Mouse (Mus musculus): Measurements from ENCODE around the gene Ripply3. TPM values are rescaled to one million over a fixed set of nuclear protein-coding genes. Genes with fewer than 3 reads are reported as not detected.

Ripply3 gene
- total RNA-seq, 2 experiments from 2014 or later, result 3.7 to 5.1 TPM

DNA sequence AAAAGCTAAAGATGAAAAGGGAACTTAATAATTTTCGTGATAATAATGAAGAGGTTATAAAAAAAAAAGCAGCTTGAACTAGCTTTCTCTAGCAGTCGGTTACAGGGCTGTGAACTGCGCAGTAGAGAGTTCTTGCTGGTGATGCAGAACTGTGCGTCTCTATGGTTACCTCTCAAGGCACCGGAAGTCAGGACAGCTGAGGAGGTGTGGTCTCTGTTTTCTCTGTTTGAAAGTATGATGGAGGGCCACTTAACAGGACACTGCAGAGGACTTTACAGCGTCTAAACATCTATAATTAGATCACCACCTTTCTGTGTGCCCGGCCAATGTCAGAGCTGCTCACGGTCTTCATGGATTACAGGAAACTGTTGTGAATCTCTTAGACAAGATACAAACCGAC lies 26.2 kb downstream of the Ripply3 start:
- intact Hi-C loops (cut with DNase I), result no loop called here
- no peak for DNase-seq

DNA sequence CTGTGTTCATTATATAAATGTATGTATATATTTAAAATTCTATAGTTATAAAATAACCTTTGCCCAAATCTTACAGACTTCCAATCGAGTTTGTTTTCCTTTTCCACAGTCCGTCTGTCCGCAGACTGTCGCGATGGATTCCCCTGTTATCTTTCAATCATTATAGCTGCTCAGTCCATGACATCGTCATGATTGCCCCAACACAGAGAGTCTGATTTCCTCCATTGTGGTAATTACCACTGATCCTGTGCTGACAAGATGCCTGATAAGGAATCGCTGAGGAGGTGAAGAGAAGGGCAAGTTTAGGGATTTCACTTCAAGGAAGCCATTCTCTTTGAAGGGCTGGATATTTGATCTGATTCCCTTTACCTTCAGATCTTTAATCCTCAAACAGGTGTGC lies 27.8 kb downstream of the Ripply3 start:
- intact Hi-C loops (cut with DNase I), result no loop called here
- no peak for DNase-seq

DNA sequence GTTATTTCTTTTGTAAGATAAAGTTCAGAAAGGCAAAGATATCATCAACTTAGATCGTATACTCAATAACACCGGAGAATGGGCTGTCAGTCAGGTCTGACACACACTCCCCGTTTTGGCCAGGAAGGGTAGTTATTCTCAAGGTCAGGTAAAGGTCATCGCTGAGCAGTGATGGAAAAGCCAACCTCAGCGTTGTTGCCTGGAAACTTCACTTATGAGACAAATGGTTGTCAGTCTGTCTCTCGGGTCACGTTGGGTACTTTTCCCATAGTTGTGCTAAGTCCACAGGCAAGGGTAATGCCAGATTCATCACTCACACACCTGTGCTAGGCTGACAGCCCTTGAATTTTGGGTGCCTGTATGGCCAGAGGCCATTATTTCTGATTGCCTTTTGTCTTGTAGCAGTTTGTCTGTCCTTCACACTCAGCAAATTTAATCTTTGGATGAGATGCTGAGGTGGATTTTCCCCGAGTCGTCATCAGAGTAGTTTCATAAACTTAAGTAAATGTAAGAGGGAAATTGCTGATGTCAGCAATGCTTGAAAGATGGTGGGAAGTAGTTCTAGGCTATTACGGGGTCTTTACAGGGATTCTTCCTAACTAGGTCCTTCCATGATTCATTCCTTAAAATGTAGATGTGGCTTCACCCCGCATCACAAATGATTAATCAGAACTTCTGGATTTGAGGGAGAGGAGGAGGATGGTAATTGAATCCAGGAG lies 28.7 kb downstream of the Ripply3 start:
- intact Hi-C loops (cut with DNase I), result no loop called here
- no peak for DNase-seq

DNA sequence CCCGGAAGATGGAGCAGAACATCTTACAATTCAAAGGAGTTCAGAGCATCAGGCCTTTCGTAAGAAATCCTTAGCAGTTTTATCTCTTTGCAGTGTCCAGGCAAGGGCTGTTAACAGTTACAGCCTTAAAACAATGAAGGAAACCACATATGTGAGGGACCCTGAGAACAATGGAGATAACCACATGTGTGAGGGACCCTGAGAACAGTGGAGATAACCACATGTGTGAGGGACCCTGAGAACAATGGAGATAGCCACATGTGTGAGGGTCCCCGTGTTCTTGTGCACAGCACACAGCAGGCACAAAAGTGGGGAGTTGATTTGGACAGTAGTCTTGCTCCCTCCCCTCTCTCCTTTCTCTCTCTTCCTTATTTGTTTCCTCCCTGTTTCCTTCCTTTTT lies 29.9 kb downstream of the Ripply3 start:
- DNase-seq, result no peak
- intact Hi-C loops (cut with DNase I), result no loop called here

DNA sequence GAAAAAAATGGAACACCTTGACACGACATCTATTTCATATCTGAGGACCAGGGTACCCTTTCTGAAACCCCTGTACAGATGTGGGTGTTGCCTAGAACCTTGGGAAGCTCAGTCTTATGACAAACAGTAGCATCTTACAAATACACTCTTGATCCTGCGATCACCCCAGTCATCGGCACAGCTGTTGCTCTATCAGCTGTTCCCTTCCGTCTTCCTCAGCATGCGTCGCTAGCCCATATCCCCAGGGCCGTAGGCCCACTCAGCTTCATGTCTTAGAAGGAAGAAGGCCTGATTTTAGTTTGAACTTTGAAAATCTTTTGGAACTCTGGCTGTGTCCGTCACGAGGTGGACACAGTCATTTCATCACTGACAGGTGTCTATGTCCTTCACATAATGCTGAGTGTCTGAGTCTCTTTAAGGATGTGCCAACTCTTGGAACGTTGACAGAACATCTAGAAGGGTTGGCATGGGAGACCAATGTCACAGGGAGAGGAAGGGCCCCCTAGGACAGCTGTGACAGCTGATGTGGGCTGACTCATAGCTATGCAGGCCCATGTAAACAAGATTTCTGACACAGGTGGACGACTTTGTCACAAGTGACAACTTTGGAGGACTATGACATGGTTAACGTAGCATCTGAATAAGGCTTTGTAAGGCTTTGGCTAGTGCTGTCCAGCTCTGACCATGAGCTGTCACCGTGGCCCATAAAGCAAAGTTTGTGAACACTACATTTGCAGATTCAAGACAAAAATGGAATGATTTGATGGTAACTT lies 32.5 kb downstream of the Ripply3 start:
- DNase-seq, result no peak

DNA sequence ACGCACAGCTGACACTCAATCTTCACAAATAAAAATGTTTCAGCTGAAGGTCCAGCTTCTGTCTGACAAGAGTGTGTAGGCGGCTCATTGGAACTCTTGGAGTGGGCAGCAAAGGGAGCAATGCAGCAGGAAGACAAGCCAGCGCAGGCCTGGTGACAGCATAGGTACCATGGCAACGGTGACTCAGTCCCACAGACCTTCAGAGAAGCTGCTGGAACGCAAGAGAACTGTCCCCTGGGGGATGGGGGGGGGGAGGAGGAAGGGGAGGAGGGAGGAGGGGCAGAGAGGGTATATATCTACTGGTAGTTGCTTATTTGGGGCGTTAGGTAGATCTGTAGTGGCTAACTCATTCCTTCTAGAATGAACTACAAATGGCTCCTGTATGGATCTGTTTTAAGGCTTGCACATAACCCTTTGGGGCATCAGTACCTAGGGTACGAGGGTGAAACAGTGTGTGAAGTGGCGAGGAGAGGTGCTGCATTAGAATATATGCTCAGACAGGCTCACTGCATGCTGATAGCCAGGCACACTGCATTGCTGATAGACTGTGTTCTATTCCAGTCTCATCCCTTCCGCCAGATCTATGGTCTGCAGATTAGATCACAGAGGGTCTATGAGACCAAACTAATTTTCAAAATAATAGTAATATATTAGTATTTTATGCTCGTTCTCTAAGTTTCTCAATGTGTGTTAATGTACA lies 34.1 kb downstream of the Ripply3 start:
- intact Hi-C loops (cut with DNase I), result no loop called here
- peak; percentile 22 to 43 for DNase-seq

More for the DNA sequence above, 32.5 kb downstream of the Ripply3 start:
- intact Hi-C loops (cut with DNase I), result no loop called here

DNA sequence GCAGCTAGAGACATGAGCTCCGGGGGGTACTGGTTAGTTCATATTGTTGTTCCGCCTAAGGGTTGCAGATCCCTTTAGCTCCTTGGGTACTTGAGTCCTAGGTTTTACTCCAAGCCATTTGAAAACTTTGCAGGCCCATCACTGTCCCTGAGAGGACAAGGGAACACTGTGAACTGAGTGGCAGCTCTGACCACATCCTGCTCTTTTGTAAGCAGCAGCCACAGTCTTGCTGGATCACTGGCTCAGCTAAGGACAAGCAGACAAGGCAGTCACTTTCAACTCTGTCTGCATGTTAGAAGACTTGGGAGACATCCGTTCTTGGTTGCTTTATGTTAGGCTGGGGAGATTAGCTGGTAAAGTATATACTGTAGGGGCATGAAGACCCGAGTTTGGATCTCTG lies 35.6 kb downstream of the Ripply3 start:
- intact Hi-C loops (cut with DNase I), result no loop called here
- no peak for DNase-seq

DNA sequence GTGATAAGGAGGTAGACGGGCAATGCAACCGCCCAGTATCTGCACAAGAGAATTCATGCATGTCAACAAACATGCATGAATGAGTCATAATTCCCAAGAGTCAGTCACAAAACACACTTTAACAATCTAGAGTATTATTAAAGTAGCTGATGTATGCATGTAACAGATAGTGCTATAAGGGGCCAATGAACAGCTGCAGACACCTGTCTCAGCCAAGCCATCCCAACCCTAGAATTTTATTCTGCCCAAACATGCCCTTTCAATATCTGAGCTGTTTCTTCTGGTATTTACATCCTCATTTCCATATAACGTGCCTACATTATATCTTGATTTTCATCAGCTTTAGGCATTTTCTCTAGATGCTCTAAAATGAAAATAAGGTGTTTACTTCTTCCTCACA lies 37.2 kb downstream of the Ripply3 start:
- DNase-seq, result no peak
- intact Hi-C loops (cut with DNase I), result no loop called here

DNA sequence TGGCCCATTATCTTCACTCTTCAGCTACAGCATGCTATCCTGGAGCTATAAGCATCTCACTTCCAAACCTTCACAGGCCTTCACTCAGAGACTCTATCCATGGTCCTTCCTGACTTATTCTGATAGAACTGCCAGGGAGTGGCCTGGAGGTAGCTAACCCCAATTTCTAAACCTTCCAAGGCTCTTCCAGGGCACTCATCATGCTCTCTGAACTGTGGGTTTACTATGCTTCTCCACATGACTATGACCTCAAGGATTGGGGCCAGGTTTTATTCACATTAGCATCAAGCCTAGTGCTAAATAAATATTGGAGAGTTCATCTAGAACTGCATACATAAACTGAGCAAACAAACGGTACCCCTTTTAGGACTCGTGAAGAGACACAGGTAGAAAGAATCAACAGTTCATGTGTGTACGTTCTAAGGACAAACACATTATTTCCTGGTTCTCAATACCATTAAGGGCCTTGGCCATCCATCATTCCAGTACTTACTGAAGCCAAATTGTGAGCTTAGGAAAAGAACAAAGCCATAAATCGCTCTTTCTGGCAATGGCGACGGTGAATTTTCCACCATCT lies 41.5 kb downstream of the Ripply3 start:
- DNase-seq, result peak in 1 of 2 experiments; percentile 14
- intact Hi-C loops (cut with DNase I), result loop anchor here (2.0 to 10.0 kb wide), 4 partner anchors 57 to 655 kb away; partner anchors contain the start of genes Dop1b, Hlcs and Vps26c

DNA sequence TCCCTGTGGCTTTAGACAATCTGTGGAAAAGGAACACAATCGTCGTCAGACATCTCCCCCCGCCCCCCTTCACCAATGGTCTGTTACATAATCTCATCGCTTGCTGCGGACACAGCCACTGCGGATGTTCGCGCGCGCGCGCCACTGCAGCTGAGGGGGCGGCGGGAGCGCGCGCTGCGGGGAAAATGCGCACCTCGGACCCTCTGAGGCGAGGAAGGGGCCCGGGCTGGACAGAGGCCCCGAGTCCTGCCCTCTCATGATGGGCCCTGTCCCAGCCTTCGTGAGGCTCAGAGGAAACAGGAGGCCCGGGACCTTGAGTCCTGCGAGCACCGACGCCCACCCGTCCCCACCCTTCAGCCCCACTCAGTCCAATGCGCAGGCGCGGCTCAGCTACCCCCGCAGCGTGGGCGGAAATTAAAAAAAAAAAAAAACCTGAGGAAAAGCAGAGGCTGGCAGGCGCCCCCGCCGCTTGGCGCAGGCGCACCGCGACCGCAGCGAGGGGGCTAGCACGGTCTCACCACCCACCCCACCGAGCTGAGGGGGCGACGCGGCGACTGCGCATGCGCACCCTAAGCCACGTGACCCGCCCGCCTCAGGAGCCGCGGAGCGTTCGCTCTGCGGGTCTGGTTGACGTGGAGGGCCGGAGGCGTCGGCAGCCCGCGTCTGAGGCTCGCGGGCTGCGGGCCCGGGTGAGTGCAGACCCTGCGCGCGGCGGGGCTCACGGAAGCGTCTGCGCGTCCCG lies 42.1 kb downstream of the Ripply3 start, which contains the start of gene Ttc3:
Ttc3 (plus strand) TSS at position 446 of the 742 bp plus-strand sequence.
- intact Hi-C loops (cut with DNase I), result loop anchor here (2.0 to 10.0 kb wide), 4 partner anchors 58 to 656 kb away; partner anchors contain the start of genes Dop1b, Hlcs and Vps26c

DNA sequence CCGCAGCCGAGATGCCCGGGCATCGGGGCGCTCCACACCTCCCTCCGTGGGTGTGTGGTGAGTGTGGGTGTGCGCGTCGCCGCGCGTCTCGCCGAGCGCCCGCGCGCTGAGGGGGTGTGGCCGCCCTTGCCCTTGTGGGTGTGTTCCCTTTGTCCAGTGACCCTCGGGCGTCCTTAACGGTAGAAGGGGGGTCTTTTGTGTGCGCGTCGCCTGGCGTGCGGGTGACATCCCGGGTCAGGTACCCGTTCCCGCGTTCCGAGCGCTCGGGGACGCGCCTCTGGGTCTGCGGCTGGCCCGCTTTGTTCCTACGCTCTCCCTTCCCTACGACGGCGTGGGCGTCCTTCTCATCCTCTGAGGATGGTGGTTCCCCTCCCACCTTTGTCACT lies 42.7 kb downstream of the Ripply3 start:
- DNase-seq, result peak in 1 of 2 experiments; percentile 67
- intact Hi-C loops (cut with DNase I), result loop anchor here (1.0 to 10.0 kb wide), 5 partner anchors 8 to 656 kb away; partner anchors contain the start of genes Dop1b, Hlcs and Vps26c

More for the DNA sequence above, 42.1 kb downstream of the Ripply3 start, which contains the start of gene Ttc3:
- peak; percentile 92 to 93 for DNase-seq

DNA sequence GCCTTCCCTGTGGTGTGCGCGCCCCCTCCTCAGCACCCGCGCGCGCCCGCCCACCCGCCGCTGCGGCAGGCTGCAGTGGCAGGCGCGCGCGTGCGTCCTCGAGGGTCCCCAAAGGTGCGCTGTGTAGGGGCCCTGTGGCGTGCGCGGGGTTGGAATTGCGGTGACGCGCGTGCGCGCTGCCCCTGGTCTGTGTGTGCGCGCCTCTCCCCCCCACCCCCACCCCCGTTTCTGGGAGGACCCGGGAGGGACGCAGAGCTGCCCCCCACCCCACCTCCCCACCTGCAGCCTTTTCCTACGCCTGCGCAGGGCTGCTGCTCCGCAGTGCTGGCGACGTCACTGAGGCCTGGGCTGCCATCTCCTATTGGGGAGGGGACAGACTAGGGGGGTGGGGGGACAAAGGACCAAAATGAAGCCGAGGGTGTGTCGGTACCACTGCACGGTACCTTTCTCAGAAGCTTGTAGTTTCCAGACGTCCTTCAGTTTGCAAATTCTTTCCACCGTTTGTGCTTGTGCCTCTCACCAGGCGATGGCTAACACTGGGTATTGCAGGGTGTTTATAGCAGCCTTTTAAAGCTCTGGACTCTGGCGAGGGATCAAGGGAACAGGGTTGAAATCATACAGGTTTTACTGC lies 43.2 kb downstream of the Ripply3 start, which contains the start of gene Pigp:
Pigp (minus strand) TSS at position 542 of the 631 bp plus-strand sequence.
- DNase-seq, result peak; percentile 37 to 65
- intact Hi-C loops (cut with DNase I), result loop anchor here (1.0 to 10.0 kb wide), 5 partner anchors 8 to 657 kb away; partner anchors contain the start of genes Dop1b, Hlcs and Vps26c

DNA sequence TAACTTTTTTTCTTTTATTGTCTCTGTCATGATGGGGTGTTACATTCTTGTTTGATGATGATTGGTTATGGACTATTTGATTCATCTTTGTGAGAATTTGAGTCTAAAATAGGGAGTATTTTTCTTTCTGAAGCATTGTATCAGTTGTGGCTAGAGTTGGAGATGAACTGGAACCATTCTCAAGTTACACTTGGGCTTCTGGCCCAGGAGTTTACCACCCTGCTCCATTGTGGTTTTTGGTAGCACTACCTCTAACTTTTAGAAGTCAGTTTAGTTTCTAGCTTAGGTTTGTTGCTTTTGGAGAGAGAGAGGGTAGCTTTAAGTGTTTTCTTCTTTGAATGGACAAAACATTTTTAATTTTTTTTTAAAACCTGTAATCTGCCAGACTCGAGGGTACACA lies 51.2 kb downstream of the Ripply3 start:
- intact Hi-C loops (cut with DNase I), result loop anchor here (1.0 to 10.0 kb wide), 2 partner anchors 8 to 665 kb away; partner anchors contain the start of genes Dop1b and Pigp
- DNase-seq, result no peak

DNA sequence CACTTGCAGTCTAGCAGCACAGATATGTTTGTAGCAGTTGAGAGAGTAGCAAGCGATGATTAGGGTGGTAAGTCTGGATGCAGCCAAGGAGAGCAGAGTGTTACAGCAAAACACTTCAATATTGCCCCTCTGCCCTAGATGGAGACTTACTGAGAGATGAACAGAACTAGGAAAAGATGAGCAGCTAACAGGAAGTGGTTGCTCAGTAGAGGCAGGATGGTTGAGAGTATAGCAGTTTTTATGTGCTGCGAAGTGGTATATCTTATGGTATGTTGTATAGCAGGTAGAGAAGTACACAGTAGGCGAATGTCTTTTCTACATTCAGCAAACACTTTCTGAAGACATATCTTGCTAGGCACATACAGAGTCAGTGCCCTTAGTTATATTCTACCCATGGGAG lies 55.1 kb downstream of the Ripply3 start:
- no peak for DNase-seq
- intact Hi-C loops (cut with DNase I), result no loop called here

Other genes with a start within 250 kb of the Ripply3 start
- gene Sim2, start 243.5 kb upstream of the Ripply3 start, total RNA-seq (2021), result not detected
- 1 to 10 TPM; 4.8 to 6.7 TPM for gene Hlcs, start 14.8 kb upstream of the Ripply3 start, total RNA-seq (2021)
- 10 to 100 TPM; 75.4 to 82.1 TPM for gene Ttc3, start 42.2 kb downstream of the Ripply3 start, total RNA-seq (2021)
- gene Pigp, start 43.4 kb downstream of the Ripply3 start, total RNA-seq (2021), result 100 to 1,000 TPM in 1 of 2 experiments, 10 to 100 TPM in 1; 99.1 to 103 TPM
- 10 to 100 TPM; 24.1 to 28.1 TPM for gene Vps26c, start 198.4 kb downstream of the Ripply3 start, total RNA-seq (2021)
- 10 to 100 TPM; 64.4 to 71.8 TPM for gene Dyrk1a, start 241.6 kb downstream of the Ripply3 start, total RNA-seq (2021)

Data from heart, postnatal 36 days (tissue).